Mouse (Mus musculus): ENCODE measurements around the gene Mns1. TPM values are rescaled to one million over a fixed set of nuclear protein-coding genes. Genes with fewer than 3 reads are reported as not detected.

Gene Mns1
- polyA plus RNA-seq, 1 experiment from 2014 or later = 34.1 TPM

DNA sequence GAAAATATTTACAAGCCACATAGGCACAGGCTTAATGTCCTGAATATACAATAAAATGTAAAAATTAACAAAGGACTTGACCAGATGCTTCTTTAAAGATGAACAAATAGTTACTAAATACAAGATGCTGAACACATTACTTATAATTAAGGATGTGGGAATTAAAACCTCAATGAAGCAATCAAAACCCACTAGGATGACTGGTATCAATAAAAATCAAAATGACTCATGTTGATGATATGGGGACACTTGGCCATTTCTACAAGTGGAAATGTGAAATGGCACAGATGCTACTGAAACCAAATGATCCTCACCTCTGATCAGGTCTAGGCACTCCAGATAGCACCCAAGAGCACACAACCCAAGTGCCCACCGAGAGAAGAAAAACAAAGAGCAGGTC is 27.0 kb downstream of the Mns1 start:
- WGBS = 87% methylated on average over 1 of the region's 1 CpGs
- H3K4me1 ChIP-seq = no peaks in the 10 kb centered on the region
- H3K27me3 ChIP-seq (ENCODE audit: insufficient read depth, poor library complexity, severe bottlenecking) = no peaks in the 10 kb centered on the region
- no peak for DNase-seq (ENCODE audit: low spot score)
- peaks cover 15% of the 10 kb centered on the region; the same call in 1 of the 2 replicates for H3K36me3 ChIP-seq
- no peak overlapping the region for H3K27ac ChIP-seq
- no peak overlapping the region for H3K4me3 ChIP-seq
- no peaks in the 10 kb centered on the region for H3K9me3 ChIP-seq

DNA sequence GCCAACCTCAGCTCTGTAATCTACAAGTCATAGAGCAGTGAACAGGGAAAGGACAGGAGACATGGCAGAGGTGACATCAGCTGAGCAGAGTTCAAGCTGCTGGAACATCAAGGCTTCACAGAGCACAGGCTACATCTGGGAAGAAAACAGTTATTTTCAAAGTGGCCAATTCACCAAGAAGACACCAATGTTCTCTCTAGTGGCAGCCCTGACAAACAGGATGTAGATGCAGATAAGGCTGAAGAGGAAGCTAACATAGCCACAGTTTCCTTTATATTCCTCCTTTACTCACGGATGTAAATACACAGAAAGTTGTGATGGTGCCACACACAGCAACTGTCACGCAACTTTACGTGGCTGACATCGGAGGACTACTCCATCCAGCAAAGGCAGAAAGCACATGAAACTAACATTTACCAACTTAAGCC is 28.0 kb downstream of the Mns1 start:
- 71% methylated on average over 4 of the region's 4 CpGs for WGBS
- DNase-seq (ENCODE audit: low spot score) = no peak

DNA sequence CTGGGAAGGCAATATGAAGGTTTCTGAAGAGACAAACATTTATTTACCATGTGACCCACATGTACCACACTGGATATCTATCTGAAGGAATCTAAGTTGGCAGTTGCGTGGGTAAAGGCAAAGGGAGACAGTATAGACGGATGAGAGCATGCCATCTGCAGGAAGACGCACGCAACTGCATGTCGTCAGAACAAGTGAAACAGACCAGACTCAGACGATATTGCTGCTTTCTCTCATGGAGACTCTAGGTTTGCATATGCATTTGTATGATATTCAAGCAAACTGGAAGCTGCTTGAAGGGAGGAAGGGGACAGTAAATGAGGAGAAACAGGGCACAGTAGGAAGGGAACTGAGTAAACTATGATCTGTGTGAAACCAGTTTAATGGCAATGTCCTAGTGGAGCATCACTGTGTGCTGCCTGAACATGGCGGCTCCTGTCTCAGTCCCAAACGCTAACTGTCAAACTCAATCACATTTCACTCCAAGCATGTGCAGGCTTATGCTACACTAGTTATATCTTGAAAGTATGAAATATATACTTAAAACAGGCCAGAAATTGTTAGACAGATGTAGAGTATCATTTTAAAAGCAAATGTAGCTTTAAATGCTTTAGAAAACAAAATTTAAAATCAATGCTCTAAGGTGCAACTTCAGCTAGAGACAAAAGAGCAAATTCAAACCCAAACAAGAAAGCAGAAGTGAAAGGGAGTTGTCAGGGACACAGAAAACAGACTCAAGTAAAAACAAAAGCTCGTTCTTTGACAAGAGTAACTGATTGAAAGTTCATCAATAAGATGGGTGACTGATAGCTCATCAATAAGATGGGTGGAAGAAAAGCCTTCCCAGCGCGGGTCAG is 30.0 kb downstream of the Mns1 start:
- Histone ChIP-seq H3K4me1 (no peaks in the 10 kb centered on the region), H3K27ac (no peak overlapping the region), H3K36me3 (peaks cover 11% of the 10 kb centered on the region), H3K27me3 (ENCODE audit: insufficient read depth, poor library complexity, severe bottlenecking) (no peaks in the 10 kb centered on the region), H3K9me3 (no peaks in the 10 kb centered on the region), H3K4me3 (no peak overlapping the region)
- WGBS = 60% methylated on average over 11 of the region's 11 CpGs
- DNase-seq (ENCODE audit: low spot score) = no peak

More for the DNA sequence above, 28.0 kb downstream of the Mns1 start:
- Histone ChIP-seq H3K9me3 (no peaks in the 10 kb centered on the region), H3K4me3 (no peak overlapping the region), H3K4me1 (no peaks in the 10 kb centered on the region), H3K27ac (no peak overlapping the region), H3K36me3 (peaks cover 8% of the 10 kb centered on the region; the same call in 1 of the 2 replicates), H3K27me3 (ENCODE audit: insufficient read depth, poor library complexity, severe bottlenecking) (no peaks in the 10 kb centered on the region)

DNA sequence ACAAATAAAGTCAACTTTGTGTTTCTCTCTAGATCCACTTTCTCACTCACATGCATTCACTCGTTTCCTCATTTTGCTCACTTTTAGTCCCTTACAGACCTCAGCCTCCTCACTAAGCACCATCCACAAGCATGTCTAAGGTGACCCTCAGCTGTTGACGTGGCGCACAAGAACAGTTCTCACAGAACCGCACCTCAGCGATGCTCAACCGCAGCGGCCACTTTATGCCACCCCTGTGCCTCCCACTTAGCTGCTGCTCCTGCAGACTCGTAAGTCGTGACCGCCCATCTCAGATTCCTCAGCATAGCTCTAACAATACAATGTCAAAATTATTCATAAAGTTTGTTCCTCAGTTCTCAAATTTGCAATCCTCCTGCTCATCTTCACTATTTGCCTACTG is 30.8 kb downstream of the Mns1 start:
- H3K27me3 ChIP-seq (ENCODE audit: insufficient read depth, poor library complexity, severe bottlenecking) = no peaks in the 10 kb centered on the region
- 88% methylated on average over 10 of the region's 10 CpGs for WGBS
- no peaks in the 10 kb centered on the region for H3K4me1 ChIP-seq
- H3K9me3 ChIP-seq = no peaks in the 10 kb centered on the region
- H3K27ac ChIP-seq = no peak overlapping the region
- no peak overlapping the region for H3K4me3 ChIP-seq
- H3K36me3 ChIP-seq = peaks cover 19% of the 10 kb centered on the region
- no peak for DNase-seq (ENCODE audit: low spot score)

DNA sequence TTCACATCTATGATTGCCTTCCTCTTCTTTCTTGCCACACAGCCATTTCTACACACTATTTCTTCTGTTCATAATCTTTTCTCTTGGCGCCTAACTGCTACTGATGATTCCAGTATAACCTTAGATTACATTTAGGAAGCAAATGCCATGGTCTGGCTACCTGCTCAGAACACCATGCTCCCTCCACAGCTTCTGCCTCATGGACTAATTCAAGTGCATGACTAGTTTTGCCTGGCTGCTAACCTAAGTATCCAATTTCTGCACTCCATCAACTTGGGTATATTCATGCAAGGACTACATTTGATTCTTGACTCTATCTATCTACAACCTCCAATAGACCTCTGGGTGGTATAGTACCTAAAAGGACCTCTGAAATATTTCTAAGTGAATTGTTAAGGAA is 32.0 kb downstream of the Mns1 start:
- Histone ChIP-seq H3K27ac (no peak overlapping the region), H3K36me3 (peaks cover 25% of the 10 kb centered on the region), H3K4me3 (no peak overlapping the region), H3K27me3 (ENCODE audit: insufficient read depth, poor library complexity, severe bottlenecking) (no peaks in the 10 kb centered on the region), H3K9me3 (no peaks in the 10 kb centered on the region), H3K4me1 (no peaks in the 10 kb centered on the region)
- DNase-seq (ENCODE audit: low spot score) = no peak
- WGBS = 90% methylated on average over 1 of the region's 1 CpGs

DNA sequence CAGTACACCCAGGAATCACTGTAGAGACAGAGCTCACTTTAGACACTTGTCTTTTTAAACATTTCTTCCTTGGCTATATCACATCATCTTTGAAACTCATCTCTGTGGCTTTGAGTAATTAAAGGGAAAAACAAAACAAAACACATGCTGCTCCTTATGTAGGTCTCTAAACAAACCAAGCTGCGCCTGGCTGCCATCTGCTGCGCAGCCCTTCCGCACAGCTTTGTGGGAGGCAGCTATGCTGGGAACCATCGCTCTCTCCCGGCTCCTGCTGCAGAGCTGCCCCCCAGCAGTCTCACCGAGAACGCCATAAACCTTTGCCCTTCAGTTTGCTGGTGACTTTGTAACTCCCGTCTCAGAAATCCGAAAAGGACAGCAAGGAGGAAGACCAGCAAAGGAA is 37.7 kb downstream of the Mns1 start:
- Histone ChIP-seq H3K27ac (no peak overlapping the region), H3K9me3 (no peaks in the 10 kb centered on the region), H3K27me3 (ENCODE audit: insufficient read depth, poor library complexity, severe bottlenecking) (no peaks in the 10 kb centered on the region), H3K36me3 (peaks cover 44% of the 10 kb centered on the region), H3K4me1 (no peaks in the 10 kb centered on the region), H3K4me3 (no peak overlapping the region)
- no peak for DNase-seq (ENCODE audit: low spot score)
- 85% methylated on average over 9 of the region's 9 CpGs for WGBS

DNA sequence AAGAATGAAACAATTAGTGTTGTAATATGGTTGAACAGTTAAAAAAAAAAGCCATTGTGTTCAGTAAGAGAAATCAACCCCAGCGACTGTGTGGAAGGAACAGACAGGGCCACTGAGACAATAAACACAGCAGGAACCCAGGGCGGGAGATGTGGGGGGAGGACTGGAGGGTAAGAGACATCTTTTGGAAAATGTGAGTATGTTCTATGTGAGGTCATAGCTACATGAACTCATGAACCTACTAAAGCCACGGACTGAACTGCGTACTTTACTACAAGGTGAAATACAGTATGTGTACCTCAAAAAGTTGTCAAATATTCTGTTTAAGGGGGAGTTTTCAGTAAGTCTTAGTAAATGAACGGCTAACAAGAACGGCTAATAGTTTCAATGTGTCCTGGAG is 39.5 kb downstream of the Mns1 start:
- no peaks in the 10 kb centered on the region for H3K27me3 ChIP-seq (ENCODE audit: insufficient read depth, poor library complexity, severe bottlenecking)
- H3K9me3 ChIP-seq = no peaks in the 10 kb centered on the region
- no peak overlapping the region for H3K27ac ChIP-seq
- DNase-seq (ENCODE audit: low spot score) = no peak
- H3K36me3 ChIP-seq = peaks cover 41% of the 10 kb centered on the region
- WGBS = 80% methylated on average over 6 of the region's 6 CpGs
- no peak overlapping the region for H3K4me3 ChIP-seq
- H3K4me1 ChIP-seq = no peaks in the 10 kb centered on the region

DNA sequence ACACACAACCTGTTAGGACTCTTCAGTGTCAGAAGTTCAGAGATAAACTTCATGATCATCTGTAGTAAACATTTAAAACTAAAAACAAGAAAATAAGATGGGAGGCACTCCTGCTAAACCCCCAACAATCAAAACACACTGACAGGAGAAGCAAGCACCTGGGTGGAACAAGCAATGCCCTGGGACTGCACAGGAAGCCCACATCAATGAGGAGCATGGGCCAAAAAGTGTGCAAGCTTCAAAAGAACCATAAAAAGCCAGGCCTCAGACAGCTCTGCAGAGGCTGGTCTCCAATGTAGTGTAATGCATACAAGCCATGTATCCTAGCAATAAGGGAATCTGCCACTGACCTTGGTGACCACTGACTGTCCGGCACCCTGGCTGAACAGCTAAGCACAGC is 41.5 kb downstream of the Mns1 start:
- Histone ChIP-seq H3K4me3 (no peak overlapping the region), H3K9me3 (no peaks in the 10 kb centered on the region), H3K27me3 (ENCODE audit: insufficient read depth, poor library complexity, severe bottlenecking) (no peaks in the 10 kb centered on the region), H3K27ac (no peak overlapping the region), H3K36me3 (peaks cover 27% of the 10 kb centered on the region), H3K4me1 (no peaks in the 10 kb centered on the region)
- WGBS = 70% methylated on average over 1 of the region's 1 CpGs
- DNase-seq (ENCODE audit: low spot score) = no peak

DNA sequence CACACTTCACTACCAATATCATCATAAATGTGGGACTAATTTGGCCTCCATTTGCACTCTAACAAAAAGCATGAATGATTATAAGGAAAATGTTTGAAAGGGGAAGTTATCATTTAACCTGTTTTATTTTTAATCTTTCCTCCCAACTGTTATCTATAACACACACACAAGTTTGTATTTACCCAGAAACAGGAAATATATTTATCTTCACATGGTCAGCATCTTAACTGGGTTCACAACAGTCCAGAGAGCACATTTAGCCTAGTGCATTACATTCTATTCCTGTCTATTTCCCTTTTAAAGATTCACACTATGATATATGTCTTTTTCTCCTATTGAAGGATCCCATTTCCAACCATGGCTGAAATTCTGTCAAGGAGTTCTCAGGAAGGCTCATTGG is 50.7 kb downstream of the Mns1 start:
- Histone ChIP-seq H3K36me3 (peaks cover 10% of the 10 kb centered on the region), H3K27ac (no peak overlapping the region)
- DNase-seq (ENCODE audit: low spot score) = no peak

DNA sequence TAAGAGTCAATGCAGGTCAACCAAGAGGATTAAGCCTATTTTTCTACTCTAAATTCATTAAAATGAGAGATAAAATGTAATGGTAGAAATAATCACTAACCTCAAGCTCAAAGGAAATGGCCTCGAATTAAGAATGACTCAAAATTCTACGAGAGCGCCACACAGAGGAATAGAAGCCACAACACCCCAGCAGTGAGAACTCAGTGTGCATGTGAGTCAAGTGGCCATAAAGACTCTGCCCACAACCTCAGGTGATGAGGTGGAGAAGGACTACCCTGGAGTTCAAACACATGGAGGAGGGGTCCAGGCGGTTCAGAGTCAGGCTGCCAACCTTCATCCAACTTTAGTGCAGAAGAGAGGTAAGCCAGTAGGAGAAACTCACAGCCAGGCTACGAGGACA is 51.3 kb downstream of the Mns1 start:
- no peak for DNase-seq (ENCODE audit: low spot score)
- Histone ChIP-seq H3K9me3 (no peaks in the 10 kb centered on the region), H3K4me1 (peaks cover 15% of the 10 kb centered on the region), H3K27me3 (ENCODE audit: insufficient read depth, poor library complexity, severe bottlenecking) (no peaks in the 10 kb centered on the region), H3K27ac (no peak overlapping the region), H3K36me3 (peaks cover 10% of the 10 kb centered on the region), H3K4me3 (no peak overlapping the region)
- WGBS = 90% methylated on average over 5 of the region's 5 CpGs

More for the DNA sequence above, 50.7 kb downstream of the Mns1 start:
- no peaks in the 10 kb centered on the region for H3K9me3 ChIP-seq
- H3K4me1 ChIP-seq = peaks cover 15% of the 10 kb centered on the region
- no peaks in the 10 kb centered on the region for H3K27me3 ChIP-seq (ENCODE audit: insufficient read depth, poor library complexity, severe bottlenecking)
- H3K4me3 ChIP-seq = no peak overlapping the region

DNA sequence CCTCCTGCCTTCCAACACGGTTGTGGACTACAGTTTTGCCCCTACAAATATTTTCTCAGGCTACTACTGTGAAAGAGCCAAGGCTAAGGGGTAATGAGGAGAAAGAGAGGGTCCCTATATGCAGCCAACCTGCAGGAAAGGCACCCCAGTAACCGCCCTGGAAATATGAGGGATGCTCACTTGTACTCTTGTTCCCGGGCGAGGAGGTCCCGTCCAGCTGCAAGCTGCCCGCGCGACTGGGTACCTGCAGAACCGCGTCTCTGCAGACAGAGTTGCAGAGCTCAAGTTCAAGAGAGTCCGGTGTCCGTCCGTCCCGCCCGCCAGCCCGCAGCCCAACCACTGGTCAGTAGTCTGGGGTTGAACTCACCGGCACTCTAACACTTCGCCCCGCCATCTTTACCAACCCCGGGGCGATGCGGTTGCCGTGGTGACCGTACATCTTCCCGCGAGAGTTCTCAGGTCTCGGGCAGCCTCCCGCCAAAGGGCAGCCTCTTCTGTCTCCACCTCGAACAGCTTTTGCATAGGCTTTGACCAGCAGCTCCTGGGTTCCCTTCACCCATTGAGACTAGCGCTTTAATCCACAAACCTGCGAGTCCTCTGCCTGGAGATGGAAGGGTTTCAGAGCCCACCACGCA is 53.9 kb downstream of the Mns1 start:
- Histone ChIP-seq H3K4me3 (peak overlapping the region; percentile 82), H3K27ac (peak overlapping the region; percentile 93), H3K36me3 (peaks cover 5% of the 10 kb centered on the region; the same call in 1 of the 2 replicates), H3K4me1 (peaks cover 15% of the 10 kb centered on the region), H3K27me3 (ENCODE audit: insufficient read depth, poor library complexity, severe bottlenecking) (no peaks in the 10 kb centered on the region), H3K9me3 (no peaks in the 10 kb centered on the region)
- WGBS = under 1% methylated on average over 32 of the region's 32 CpGs
- peak; percentile 95 for DNase-seq (ENCODE audit: low spot score)

DNA sequence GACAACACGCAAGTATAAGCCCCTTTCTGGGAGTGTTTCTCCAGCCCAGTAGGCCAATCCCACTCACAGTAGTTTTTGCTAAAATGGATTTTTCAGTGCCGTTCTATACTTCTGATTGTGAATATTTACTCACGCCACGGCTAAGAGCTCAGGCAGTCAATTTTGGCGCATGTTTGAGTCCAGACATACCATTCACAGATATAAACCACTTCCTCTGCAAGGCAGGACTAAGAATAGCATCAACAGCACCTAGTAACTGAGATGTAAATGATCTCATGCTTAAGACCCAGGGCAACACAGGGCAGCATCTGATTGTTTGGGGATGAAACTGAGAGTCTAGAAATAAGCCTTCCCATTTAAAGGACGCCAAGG is 54.4 kb downstream of the Mns1 start, which contains the start of gene Tex9:
TSS of gene Tex9 (minus strand) at position 19 of the 372 bp plus-strand sequence.
- DNase-seq (ENCODE audit: low spot score) = no peak
- peak within 1 kb of the TSS; percentile 82 for H3K4me3 ChIP-seq
- H3K9me3 ChIP-seq = no peaks in the 10 kb centered on the region
- peak within 1 kb of the TSS; percentile 93 for H3K27ac ChIP-seq
- 14% methylated on average over 6 of the region's 6 CpGs for WGBS
- H3K4me1 ChIP-seq = peaks cover 15% of the 10 kb centered on the region
- H3K27me3 ChIP-seq (ENCODE audit: insufficient read depth, poor library complexity, severe bottlenecking) = no peaks in the 10 kb centered on the region
- no peaks in the 10 kb centered on the region for H3K36me3 ChIP-seq

DNA sequence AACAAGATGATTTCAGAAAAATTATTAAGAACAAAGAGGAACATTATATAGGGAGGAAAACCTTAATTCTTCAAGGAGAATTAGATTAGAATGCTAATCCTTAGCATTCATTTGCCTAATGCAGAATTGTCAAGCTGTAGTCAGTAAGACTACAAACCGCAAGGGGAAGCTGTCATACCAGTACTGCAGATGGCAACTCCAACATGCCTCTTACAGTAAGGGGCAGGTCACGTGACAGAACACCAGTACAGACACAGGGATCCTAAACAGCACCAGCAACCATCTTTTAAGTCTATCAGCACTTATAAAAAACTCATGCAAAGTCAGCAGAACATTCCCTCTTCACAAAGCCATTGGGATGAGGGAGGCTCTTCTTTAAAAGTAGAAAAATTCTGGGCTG is 55.7 kb downstream of the Mns1 start:
- Histone ChIP-seq H3K4me1 (peaks cover 15% of the 10 kb centered on the region), H3K27ac (no peak overlapping the region), H3K27me3 (ENCODE audit: insufficient read depth, poor library complexity, severe bottlenecking) (no peaks in the 10 kb centered on the region), H3K4me3 (no peak overlapping the region), H3K9me3 (no peaks in the 10 kb centered on the region), H3K36me3 (no peaks in the 10 kb centered on the region)
- WGBS = 79% methylated on average over 2 of the region's 2 CpGs
- DNase-seq (ENCODE audit: low spot score) = no peak
